Mouse (Mus musculus) stomach, embryonic 15.5 days (tissue): ENCODE data around the gene Exosc3. TPM values are rescaled to one million over a fixed set of nuclear protein-coding genes. Genes with fewer than 3 reads are reported as not detected.
A peak's percentile ranks its signal among the peaks of the same experiment; 100 is the strongest.
"Not testable (repeated sequence)": the region's sequence is repeated elsewhere in the genome, so short reads cannot be mapped to it uniquely, and the experiment has no call there.

Experiments used
- ATAC-seq: fragments of 200-750 bp; cut with Nextera tagmentation; 2 replicates; pipeline ENCODE4 v1.8.0; 2017; ENCODE audit warnings: low read depth, moderate number of reproducible peaks, moderate TSS enrichment; ENCODE audit not compliant: insufficient read depth, low FRiP score
- H3K27ac ChIP-seq: fragments of 300-500 bp; sonication (generic); 2 replicates; pipeline ENCODE4 v1.5.1; 2015; ENCODE audit warnings: mild to moderate bottlenecking, inconsistent platforms
- H3K27me3 ChIP-seq: fragments of 300-500 bp; sonication (generic); replicated peaks from 2 replicates; pipeline ENCODE4 v1.6.1; 2015; ENCODE audit warnings: inconsistent platforms
- H3K36me3 ChIP-seq: fragments of 300-500 bp; sonication (generic); 2 replicates; pipeline ENCODE4 v1.6.1; 2015; ENCODE audit warnings: inconsistent platforms
- H3K4me1 ChIP-seq: fragments of 300-500 bp; sonication (generic); 2 replicates; pipeline ENCODE4 v1.6.1; 2015; ENCODE audit warnings: inconsistent platforms
- H3K4me2 ChIP-seq: fragments of 300-500 bp; sonication (generic); 2 replicates; pipeline ENCODE4 v1.6.1; 2015; ENCODE audit warnings: mild to moderate bottlenecking, inconsistent platforms
- H3K4me3 ChIP-seq: fragments of 300-500 bp; sonication (generic); replicated peaks from 2 replicates; pipeline ENCODE4 v1.5.1; 2015; ENCODE audit warnings: inconsistent platforms
- H3K9ac ChIP-seq: fragments of 300-500 bp; sonication (generic); 2 replicates; pipeline ENCODE4 v1.6.1; 2015; ENCODE audit warnings: inconsistent platforms
- H3K9me3 ChIP-seq: fragments of 300-500 bp; sonication (generic); 2 replicates; pipeline ENCODE4 v1.6.1; 2016; ENCODE audit warnings: inconsistent platforms
- WGBS: fragments of 180-500 bp; shearing (Covaris S2); methylation state at CpG from one replicate; pipeline ENCODE4 v1.1.7; 2015; 5-methylcytosine and 5-hydroxymethylcytosine counted together
- polyA plus RNA-seq: library from polyadenylated mRNA; unstranded; fragments of >200 nt; fragmentation: Nextera tagmentation; extraction: Ambion mirVana; gene quantifications from 2 replicates; pipeline ENCODE4 v1.2.1, GENCODE M21; 2015

Exosc3 gene
- polyA plus RNA-seq = 81.8 and 85.5 TPM in 2 replicates

DNA sequence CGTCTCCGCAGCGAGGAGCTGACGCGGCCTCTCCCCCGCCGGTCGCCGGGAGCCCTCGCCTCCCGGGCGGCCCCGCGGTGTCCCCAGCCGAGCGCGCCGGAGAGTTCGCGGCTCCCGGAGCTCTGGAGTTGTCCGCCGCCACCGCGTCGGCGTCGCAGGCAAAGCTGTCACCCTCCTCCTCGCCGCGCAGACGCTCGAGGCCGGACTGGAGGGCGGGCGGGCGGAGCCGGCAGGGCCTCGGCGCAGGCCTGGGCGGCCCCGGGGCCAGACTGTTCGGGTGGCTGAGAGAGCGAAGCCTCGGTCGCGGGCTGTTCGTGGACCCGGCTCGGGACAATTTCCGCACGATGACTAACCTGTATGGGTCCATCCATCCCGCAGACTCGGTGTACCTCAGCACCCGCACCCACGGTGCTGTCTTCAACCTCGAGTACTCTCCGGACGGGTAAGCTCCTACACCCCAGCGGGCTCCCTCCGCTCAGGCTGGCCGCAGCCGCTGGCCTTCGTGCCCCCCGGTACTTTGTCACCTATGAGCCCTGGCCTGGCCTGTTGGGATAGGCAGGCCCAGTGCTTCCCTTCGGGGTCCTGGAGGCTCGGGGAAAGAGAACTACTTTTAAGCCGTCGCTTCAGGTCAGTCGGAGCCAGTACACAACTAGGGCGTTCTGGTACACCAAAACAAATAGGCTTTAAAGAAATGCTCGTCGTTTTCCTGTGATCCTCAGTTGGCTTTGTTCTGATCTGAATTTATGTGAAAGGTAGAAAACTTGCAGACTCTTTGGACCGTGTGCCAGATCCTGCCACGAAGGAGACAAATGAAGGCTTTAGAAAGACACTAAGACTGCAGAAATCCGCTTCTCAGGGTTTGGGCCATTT, at the start of gene Exosc3:
Gene Exosc3 (minus strand): TSS at position 447 of the 870 bp plus-strand sequence.
- H3K9ac ChIP-seq = peak within 1 kb of the TSS; percentile 90
- peak; percentile 89 for ATAC-seq
- H3K4me1 ChIP-seq = peaks cover 9% of the 10 kb centered on the region; the same call in 1 of the 2 replicates
- H3K36me3 ChIP-seq = no peaks in the 10 kb centered on the region
- H3K4me3 ChIP-seq = peak within 1 kb of the TSS; percentile 93
- no peaks in the 10 kb centered on the region for H3K9me3 ChIP-seq
- H3K27me3 ChIP-seq = no peaks in the 10 kb centered on the region
- WGBS = under 1% methylated on average over 72 of the region's 76 CpGs
- peak within 1 kb of the TSS; percentile 70 for H3K4me2 ChIP-seq
- H3K27ac ChIP-seq = peak within 1 kb of the TSS; percentile 98

DNA sequence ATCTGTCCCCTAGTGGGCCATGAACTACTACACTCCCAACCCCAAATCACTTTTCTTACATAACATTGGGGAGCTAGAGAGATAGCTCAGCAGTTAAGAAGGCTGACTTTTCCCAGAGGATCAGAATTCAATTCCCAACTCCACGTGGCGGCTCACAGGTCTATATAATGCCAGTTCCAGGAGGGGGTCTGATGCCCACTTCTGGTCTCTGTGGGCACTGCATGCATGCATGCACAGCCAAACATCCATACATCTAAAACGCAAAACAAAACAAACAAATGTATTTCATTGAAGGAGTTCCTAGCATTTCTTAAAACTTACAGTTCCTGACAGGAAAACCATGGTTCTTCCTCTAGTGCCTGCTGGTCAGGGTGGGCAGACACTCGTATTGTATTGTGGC, 49.6 kb upstream of the Exosc3 start:
- no peaks in the 10 kb centered on the region for H3K27me3 ChIP-seq
- no peak for ATAC-seq
- H3K9ac ChIP-seq = no peak overlapping the region
- H3K4me1 ChIP-seq = no peaks in the 10 kb centered on the region
- H3K27ac ChIP-seq = no peak overlapping the region
- H3K4me2 ChIP-seq = no peak overlapping the region
- WGBS = 65% methylated on average over 4 of the region's 4 CpGs
- H3K36me3 ChIP-seq = 0 out of 2 replicates have a peak, but pooled peaks cover 1% of the 10 kb centered on the region
- no peaks in the 10 kb centered on the region for H3K9me3 ChIP-seq
- H3K4me3 ChIP-seq = no peak overlapping the region

DNA sequence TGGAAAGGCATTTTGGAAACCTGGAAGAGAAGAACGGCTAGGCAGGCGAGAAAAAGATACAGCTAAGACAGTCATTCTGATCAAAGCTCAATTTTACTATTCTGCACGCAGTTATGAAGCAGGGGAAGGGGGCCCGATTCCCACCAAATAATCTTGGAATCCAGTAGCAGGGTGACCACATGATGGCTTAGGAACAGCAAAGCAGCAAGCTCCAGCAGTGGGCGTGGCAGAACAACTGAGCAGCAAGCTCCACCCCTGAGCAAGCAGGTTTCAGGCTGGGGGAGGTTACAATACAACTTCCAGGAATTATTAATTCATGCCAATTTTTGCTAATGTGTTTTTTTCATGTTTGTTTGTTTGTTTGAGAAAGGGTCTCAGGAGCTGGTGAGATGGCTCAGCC, 44.8 kb upstream of the Exosc3 start:
- not testable (repeated sequence) for H3K4me1 ChIP-seq, ATAC-seq, H3K4me2 ChIP-seq, H3K27me3 ChIP-seq, H3K27ac ChIP-seq, H3K4me3 ChIP-seq, H3K9ac ChIP-seq, H3K36me3 ChIP-seq, H3K9me3 ChIP-seq
- WGBS = 89% methylated on average over 5 of the region's 5 CpGs

DNA sequence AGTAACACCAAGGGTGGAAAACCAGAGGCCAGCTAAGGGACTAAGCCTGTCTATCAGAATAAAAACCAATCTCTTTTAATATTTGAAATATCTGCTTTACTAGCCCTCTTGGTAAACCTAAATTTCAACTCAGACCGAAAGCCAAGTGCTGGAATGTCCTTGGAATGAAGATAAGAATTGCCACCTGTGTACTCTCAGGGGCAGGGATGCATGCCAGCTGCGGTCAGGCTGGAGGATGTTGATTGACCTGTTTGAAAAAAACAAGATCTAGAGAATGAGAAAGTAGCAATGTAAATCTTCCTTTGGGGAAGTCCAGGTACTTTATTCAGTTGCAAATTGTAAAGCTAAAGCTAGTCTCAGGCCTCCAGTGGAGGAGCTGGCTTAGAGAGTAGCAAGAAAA, 39.6 kb upstream of the Exosc3 start:
- H3K4me1 ChIP-seq, H3K4me3 ChIP-seq, ATAC-seq, H3K27ac ChIP-seq, H3K9ac ChIP-seq, H3K27me3 ChIP-seq, H3K36me3 ChIP-seq, H3K4me2 ChIP-seq, H3K9me3 ChIP-seq: not testable (repeated sequence)
- WGBS = 46% methylated on average over 2 of the region's 2 CpGs

DNA sequence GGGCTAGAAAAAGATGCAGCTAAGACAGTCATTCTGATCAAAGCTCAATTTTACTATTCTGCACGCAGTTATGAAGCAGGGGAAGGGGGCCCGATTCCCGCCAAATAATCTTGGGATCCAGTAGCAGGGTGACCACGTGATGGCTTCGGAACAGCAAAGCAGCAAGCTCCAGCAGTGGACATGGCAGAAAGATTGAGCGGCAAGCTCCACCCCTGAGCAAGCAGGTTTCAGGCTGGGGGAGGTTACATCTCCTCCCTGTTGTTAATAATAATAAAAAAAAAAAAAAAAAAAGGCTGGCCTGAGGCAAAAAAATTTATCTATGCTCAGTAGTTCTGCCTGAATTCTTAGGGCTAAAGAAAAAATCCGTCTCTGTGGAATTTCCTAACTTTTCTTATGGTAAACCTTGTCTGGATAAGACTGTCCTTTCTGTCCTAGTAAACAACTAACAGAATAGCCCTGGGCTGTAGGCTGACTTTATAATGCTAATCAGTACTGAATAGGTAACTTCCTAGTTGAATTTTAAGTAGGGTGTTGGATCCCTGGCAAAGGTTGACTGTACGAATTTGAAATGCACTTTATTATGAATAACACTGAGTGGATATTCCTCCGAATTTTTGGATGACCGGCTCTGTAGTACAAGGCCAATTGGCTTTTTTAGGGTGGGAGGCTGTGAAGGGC, 38.5 kb upstream of the Exosc3 start:
- H3K27me3 ChIP-seq, H3K27ac ChIP-seq, H3K9ac ChIP-seq, H3K9me3 ChIP-seq, ATAC-seq, H3K4me3 ChIP-seq, H3K36me3 ChIP-seq, H3K4me2 ChIP-seq, H3K4me1 ChIP-seq: not testable (repeated sequence)
- WGBS = 88% methylated on average over 10 of the region's 10 CpGs

DNA sequence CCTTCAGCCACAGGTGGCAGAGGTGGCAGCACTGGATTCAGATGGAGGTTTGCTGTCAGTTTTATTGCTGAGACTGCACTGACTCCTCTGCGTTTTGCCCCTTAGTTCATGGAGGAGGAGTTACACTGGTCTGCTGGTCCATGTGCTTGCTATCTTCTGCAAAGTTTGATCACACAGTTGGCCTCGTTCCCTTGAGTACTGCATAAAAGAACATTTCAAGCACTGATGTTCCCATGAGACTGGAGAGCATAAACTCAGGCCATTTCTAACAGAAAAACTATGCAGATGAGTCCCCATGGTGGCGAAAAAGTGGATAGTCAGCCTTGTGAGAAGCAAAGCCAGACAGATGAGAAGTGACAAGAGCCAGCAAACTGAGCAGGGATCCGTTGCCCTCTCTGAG, 34.0 kb upstream of the Exosc3 start:
- Histone ChIP-seq H3K4me2 (no peak overlapping the region), H3K4me1 (no peaks in the 10 kb centered on the region), H3K27me3 (no peaks in the 10 kb centered on the region), H3K4me3 (no peak overlapping the region), H3K36me3 (peaks cover 34% of the 10 kb centered on the region), H3K27ac (no peak overlapping the region), H3K9ac (no peak overlapping the region), H3K9me3 (no peaks in the 10 kb centered on the region)
- WGBS = 79% methylated on average over 4 of the region's 4 CpGs
- ATAC-seq = no peak

DNA sequence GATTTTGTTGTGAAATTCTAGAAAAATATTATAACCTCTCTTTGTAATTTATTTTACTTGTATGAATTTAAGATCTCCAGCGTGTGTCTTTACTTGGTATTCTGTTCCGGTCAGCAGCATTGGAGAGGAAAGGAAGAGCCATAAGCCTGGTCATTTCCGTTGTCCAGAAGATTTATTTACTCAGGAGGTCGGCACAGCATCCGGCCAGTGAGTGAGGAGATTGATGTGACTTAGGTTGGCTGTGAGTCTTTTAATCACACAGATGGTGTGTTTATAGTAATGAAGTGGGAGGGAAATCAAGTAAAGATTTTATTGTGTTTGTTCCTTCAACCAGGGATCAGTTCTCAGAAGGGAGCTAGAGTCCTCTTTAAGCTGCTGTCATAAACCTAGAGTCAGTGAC, 32.3 kb upstream of the Exosc3 start:
- WGBS = 54% methylated on average over 5 of the region's 5 CpGs
- Histone ChIP-seq H3K27me3 (no peaks in the 10 kb centered on the region), H3K27ac (no peak overlapping the region), H3K4me2 (no peak overlapping the region), H3K36me3 (peaks cover 37% of the 10 kb centered on the region), H3K4me3 (no peak overlapping the region), H3K9me3 (no peaks in the 10 kb centered on the region), H3K4me1 (no peaks in the 10 kb centered on the region), H3K9ac (no peak overlapping the region)
- no peak for ATAC-seq

DNA sequence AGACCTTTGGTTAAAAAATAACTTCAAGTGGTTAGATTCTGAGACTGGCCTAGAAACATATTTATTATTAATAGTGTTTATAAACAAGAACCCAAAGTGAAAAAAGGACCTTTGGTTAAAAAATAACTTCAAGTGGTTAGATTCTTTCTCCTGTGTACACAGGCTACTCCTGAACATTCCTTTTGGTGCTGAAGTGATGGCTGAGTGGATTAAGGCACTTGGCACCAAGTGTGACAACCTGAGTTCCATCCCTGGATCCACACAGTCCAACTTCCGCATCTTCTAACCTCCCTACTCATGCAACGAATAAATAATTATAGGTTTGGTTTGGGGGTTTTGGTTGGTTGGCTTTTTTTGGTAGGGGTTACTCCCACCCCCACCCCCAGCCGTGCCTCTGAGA, 28.7 kb upstream of the Exosc3 start:
- Histone ChIP-seq H3K9me3 (no peaks in the 10 kb centered on the region), H3K27me3 (no peaks in the 10 kb centered on the region), H3K4me1 (no peaks in the 10 kb centered on the region), H3K4me3 (no peak overlapping the region), H3K36me3 (peaks cover 37% of the 10 kb centered on the region), H3K27ac (no peak overlapping the region), H3K9ac (no peak overlapping the region), H3K4me2 (no peak overlapping the region)
- no peak for ATAC-seq
- WGBS = 81% methylated on average over 3 of the region's 3 CpGs

DNA sequence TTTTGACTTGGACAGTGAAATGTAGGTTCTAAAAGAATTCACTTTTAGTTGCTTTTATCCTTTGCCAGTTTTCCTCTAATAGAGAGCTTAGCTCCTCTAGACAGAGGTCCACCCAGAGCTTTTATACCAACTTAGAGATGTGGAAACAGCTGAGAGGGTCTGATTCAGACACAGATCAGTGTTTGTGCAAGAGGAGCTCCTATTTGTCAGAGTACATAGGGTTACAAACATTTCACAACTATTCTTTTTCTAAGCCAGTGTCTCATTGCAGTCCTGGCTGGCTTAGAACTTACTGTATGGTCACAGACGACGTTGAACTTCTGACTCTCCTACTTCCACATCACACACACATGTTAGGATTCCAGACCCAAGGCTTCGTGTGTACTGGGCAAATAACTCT, 14.1 kb upstream of the Exosc3 start:
- no peaks in the 10 kb centered on the region for H3K4me1 ChIP-seq
- H3K4me3 ChIP-seq = no peak overlapping the region
- H3K27me3 ChIP-seq = no peaks in the 10 kb centered on the region
- ATAC-seq = no peak
- no peaks in the 10 kb centered on the region for H3K9me3 ChIP-seq
- H3K4me2 ChIP-seq = no peak overlapping the region
- no peak overlapping the region for H3K27ac ChIP-seq
- no peak overlapping the region for H3K9ac ChIP-seq
- 86% methylated on average over 3 of the region's 3 CpGs for WGBS
- H3K36me3 ChIP-seq = 0 out of 2 replicates have a peak, but pooled peaks cover 3% of the 10 kb centered on the region

DNA sequence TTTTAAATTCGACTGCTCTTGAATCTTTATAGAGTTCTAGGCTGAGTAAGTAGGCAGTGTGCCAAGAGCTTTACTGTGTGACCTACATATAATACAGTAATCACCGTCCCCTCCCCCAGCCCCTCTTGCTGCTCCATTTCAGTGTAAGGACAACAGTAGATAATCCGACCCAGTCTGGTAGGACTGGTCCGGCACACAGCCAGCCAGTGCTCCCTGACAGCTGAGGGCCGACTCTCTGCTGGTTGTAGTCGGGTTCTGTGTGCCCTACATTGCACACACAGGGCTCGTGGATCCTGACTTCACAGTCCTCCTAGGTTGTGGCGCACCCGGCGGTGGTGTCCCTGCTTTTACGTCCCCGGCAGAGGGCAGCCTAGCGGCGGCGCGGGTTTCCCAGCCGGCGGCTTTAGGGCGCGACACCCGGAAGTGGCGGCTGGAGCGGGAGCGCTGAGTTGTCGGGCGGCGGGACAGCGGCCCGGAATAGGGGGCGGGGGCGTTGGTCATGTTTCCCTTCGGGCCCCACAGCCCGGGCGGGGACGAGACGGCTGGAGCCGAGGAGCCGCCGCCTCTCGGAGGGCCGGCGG, 773 bp downstream of the Exosc3 start, which contains the start of gene Dcaf10:
Gene Dcaf10 (plus strand): TSS at position 433 of the 581 bp plus-strand sequence.
- H3K27me3 ChIP-seq = no peaks in the 10 kb centered on the region
- ATAC-seq = peak; percentile 93

DNA sequence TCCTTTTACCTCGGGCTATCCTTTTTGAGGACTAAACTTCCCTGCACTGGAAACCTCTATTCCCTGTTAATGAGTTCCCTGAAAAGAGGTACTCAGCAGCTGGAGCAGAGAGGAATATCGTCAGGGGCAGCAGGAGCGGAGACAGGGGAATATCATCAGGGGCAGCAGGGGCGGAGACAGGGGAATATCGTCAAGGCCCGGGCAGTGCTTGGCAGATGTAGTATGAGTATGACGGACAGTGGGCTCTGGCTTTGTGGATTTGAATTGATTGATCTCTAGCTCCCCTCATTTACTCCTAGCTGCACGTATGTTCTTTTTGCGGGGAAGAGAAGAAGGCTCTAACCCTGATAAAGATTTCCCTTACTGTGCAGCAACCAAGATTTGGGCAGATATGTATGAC, 1.3 kb downstream of the Exosc3 start:
- peak overlapping the region; percentile 93 for H3K4me3 ChIP-seq
- H3K4me2 ChIP-seq = peak overlapping the region; percentile 70
- H3K27ac ChIP-seq = peak overlapping the region; percentile 98; the same call in 1 of the 2 replicates
- no peaks in the 10 kb centered on the region for H3K27me3 ChIP-seq
- no peak for ATAC-seq
- no peaks in the 10 kb centered on the region for H3K9me3 ChIP-seq
- H3K36me3 ChIP-seq = no peaks in the 10 kb centered on the region
- 62% methylated on average over 9 of the region's 9 CpGs for WGBS
- H3K4me1 ChIP-seq = peaks cover 9% of the 10 kb centered on the region; the same call in 1 of the 2 replicates
- no peak overlapping the region for H3K9ac ChIP-seq

More for the DNA sequence above, 773 bp downstream of the Exosc3 start, which contains the start of gene Dcaf10:
- peaks cover 9% of the 10 kb centered on the region; the same call in 1 of the 2 replicates for H3K4me1 ChIP-seq
- no peaks in the 10 kb centered on the region for H3K9me3 ChIP-seq
- WGBS = under 1% methylated on average over 24 of the region's 42 CpGs
- peak within 1 kb of the TSS; percentile 90 for H3K9ac ChIP-seq
- peak within 1 kb of the TSS; percentile 70 for H3K4me2 ChIP-seq
- H3K4me3 ChIP-seq = peak within 1 kb of the TSS; percentile 93
- peak within 1 kb of the TSS; percentile 98 for H3K27ac ChIP-seq
- no peaks in the 10 kb centered on the region for H3K36me3 ChIP-seq

DNA sequence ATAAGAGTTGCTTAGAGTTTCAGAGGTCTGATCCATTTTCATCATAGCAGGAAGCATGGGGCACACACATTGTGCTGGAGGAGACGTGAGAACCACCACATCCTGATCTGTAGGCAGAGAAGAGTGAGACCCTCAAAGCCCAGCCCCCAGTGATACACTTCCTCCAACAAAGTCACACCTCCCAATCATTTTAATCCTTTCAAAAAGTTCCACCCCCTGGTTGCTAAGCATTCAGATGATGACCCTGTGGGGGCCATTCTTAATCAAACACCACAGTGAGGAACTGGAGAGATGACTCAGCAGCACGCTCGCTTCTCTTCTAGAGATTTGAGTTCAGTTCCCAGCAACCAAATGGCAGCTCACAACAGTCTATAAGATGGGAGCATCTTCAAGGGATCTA, 10.1 kb downstream of the Exosc3 start:
- Histone ChIP-seq H3K4me3 (no peak overlapping the region), H3K4me1 (no peaks in the 10 kb centered on the region), H3K27me3 (no peaks in the 10 kb centered on the region), H3K9ac (no peak overlapping the region), H3K9me3 (no peaks in the 10 kb centered on the region), H3K4me2 (no peak overlapping the region), H3K27ac (no peak overlapping the region), H3K36me3 (no peaks in the 10 kb centered on the region)
- 62% methylated on average over 3 of the region's 3 CpGs for WGBS
- no peak for ATAC-seq
